Mouse (Mus musculus): ENCODE data around the gene Sec14l4.

Sec14l4 gene

GRCm38 (mm10) chr11:4078267-4078933 is 47.1 kb downstream of the Sec14l4 start:
- DNase-seq (ENCODE audit: low read depth, low spot score): no peak

GRCm38 (mm10) chr11:4080219-4080618 is 49.0 kb downstream of the Sec14l4 start:
- DNase-seq (ENCODE audit: low read depth, low spot score): peak; percentile 57

- DNase-seq (ENCODE audit: low read depth, low spot score): peak; percentile 54
Measured at GRCm38 (mm10) chr11:4083316-4084078, 52.2 kb downstream of the Sec14l4 start.

- DNase-seq (ENCODE audit: low read depth, low spot score): no peak
Measured at GRCm38 (mm10) chr11:4086246-4086645, 55.0 kb downstream of the Sec14l4 start.

- DNase-seq (ENCODE audit: low read depth, low spot score): no peak
Measured at GRCm38 (mm10) chr11:4087267-4087666, 56.0 kb downstream of the Sec14l4 start.

GRCm38 (mm10) chr11:4093459-4094377 is 62.5 kb downstream of the Sec14l4 start:
- no peak for DNase-seq (ENCODE audit: low read depth, low spot score)

- peak; percentile 85 for DNase-seq (ENCODE audit: low read depth, low spot score)
Measured at GRCm38 (mm10) chr11:4094378-4095170, 63.3 kb downstream of the Sec14l4 start.

GRCm38 (mm10) chr11:4095171-4096053 is 64.2 kb downstream of the Sec14l4 start, which contains the start of gene Mtfp1:
Mtfp1 (minus strand) TSS chr11:4095445.
- DNase-seq (ENCODE audit: low read depth, low spot score): peak; percentile 69

- DNase-seq (ENCODE audit: low read depth, low spot score): peak; percentile 97
Measured at GRCm38 (mm10) chr11:4096054-4096984, 65.1 kb downstream of the Sec14l4 start.

GRCm38 (mm10) chr11:4097091-4097621 is 65.9 kb downstream of the Sec14l4 start:
- DNase-seq (ENCODE audit: low read depth, low spot score): no peak

Measured in CD4-positive helper T cell, adult 2 months (primary cell).